Mouse (Mus musculus) neural tube, embryonic 14.5 days (tissue): ENCODE measurements at regions not wholly inside any gene's neighbourhood (a gene's known extent, or its start where the extent isn't known, plus 50 kb on each side); places are given as distances from the start of the nearest gene placed in this dataset.

ENCODE experiments used
- ATAC-seq: fragments of 200-750 bp; cut with Nextera tagmentation; 2 replicates; pipeline ENCODE4 v1.8.0; 2017; ENCODE audit warnings: low read depth, mild to moderate bottlenecking, moderate TSS enrichment, moderate library complexity
- H3K27ac ChIP-seq: fragments of 300-500 bp; sonication (generic); 2 replicates; pipeline ENCODE4 v1.5.1; 2014; ENCODE audit warnings: low read depth, mild to moderate bottlenecking, control low read depth, low read length, moderate library complexity, mixed read lengths
- H3K27me3 ChIP-seq: fragments of 300-500 bp; sonication (generic); 2 replicates; pipeline ENCODE4 v1.6.1; 2014; ENCODE audit warnings: low read length; ENCODE audit not compliant: control insufficient read depth, insufficient read depth
- H3K36me3 ChIP-seq: fragments of 300-500 bp; sonication (generic); 2 replicates; pipeline ENCODE4 v1.6.1; 2014; ENCODE audit warnings: low read length, mixed read lengths; ENCODE audit not compliant: control insufficient read depth, insufficient read depth
- H3K4me1 ChIP-seq: fragments of 300-500 bp; sonication (generic); 2 replicates; pipeline ENCODE4 v1.6.1; 2014; ENCODE audit warnings: low read length; ENCODE audit not compliant: control insufficient read depth, insufficient read depth
- H3K4me2 ChIP-seq: fragments of 300-500 bp; sonication (generic); 2 replicates; pipeline ENCODE4 v1.6.1; 2014; ENCODE audit warnings: mild to moderate bottlenecking, low read depth, low read length, control low read depth
- H3K4me3 ChIP-seq: fragments of 300-500 bp; sonication (generic); 2 replicates; pipeline ENCODE4 v1.5.1; 2014; ENCODE audit warnings: low read depth, low read length, control low read depth, mixed read lengths
- H3K9ac ChIP-seq: fragments of 300-500 bp; sonication (generic); replicated peaks from 2 replicates; pipeline ENCODE4 v1.6.1; 2014; ENCODE audit warnings: low read depth, mild to moderate bottlenecking, control low read depth, low read length, mixed read lengths
- H3K9me3 ChIP-seq: fragments of 300-500 bp; sonication (generic); 2 replicates; pipeline ENCODE4 v1.6.1; 2016; ENCODE audit warnings: low read length; ENCODE audit not compliant: control insufficient read depth
- WGBS: fragments of 180-500 bp; shearing (Covaris S2); extraction: QIAGEN DNeasy Blood & Tissue Kit; methylation state at CpG from one replicate; pipeline ENCODE4 v1.1.7; 2014; 5-methylcytosine and 5-hydroxymethylcytosine counted together

DNA sequence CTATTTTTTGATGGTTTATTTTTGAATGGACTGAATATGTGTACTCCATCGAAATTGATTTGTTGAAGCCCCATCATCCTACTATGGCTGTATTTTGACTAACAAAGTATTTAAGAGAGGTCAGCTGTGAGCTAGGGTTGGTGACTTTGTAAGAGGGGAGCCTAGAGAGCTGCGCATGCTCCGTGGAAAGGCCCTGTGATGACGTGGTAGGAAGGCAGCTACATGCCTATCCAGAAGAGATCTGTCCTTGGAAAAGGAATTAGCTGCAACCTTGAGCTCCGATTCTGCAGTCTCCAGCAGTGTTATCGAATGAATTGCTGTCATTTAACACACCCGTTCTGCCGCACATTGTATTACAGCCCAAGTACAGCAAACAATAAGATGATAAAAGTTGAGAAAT is 287.1 kb upstream of the Prickle1 start:
- H3K27me3 ChIP-seq = no peaks in the 10 kb centered on the region
- H3K4me2 ChIP-seq = no peak overlapping the region
- no peaks in the 10 kb centered on the region for H3K4me1 ChIP-seq
- ATAC-seq = no peak
- 92% methylated on average over 8 of the region's 8 CpGs for WGBS
- H3K4me3 ChIP-seq = no peak overlapping the region
- no peak overlapping the region for H3K27ac ChIP-seq
- H3K36me3 ChIP-seq = no peaks in the 10 kb centered on the region
- H3K9me3 ChIP-seq = no peaks in the 10 kb centered on the region
- no peak overlapping the region for H3K9ac ChIP-seq

- H3K4me3 ChIP-seq = no peak overlapping the region
- no peak overlapping the region for H3K9ac ChIP-seq
- no peak overlapping the region for H3K27ac ChIP-seq
- ATAC-seq = no peak
- no peaks in the 10 kb centered on the region for H3K36me3 ChIP-seq
- H3K4me2 ChIP-seq = no peak overlapping the region
- H3K27me3 ChIP-seq = no peaks in the 10 kb centered on the region
- no peaks in the 10 kb centered on the region for H3K9me3 ChIP-seq
- H3K4me1 ChIP-seq = no peaks in the 10 kb centered on the region
Observed at GRCm38 (mm10) chr15:93881276-93881675, 285.6 kb upstream of the Prickle1 start.

- no peaks in the 10 kb centered on the region for H3K36me3 ChIP-seq
- H3K27me3 ChIP-seq = no peaks in the 10 kb centered on the region
- no peak overlapping the region for H3K27ac ChIP-seq
- H3K4me3 ChIP-seq = no peak overlapping the region
- H3K9ac ChIP-seq = no peak overlapping the region
- no peak for ATAC-seq
- H3K9me3 ChIP-seq = no peaks in the 10 kb centered on the region
- 93% methylated on average over 8 of the region's 8 CpGs for WGBS
- no peak overlapping the region for H3K4me2 ChIP-seq
- H3K4me1 ChIP-seq = no peaks in the 10 kb centered on the region
Observed at GRCm38 (mm10) chr15:93880302-93880701, 284.6 kb upstream of the Prickle1 start.

- Histone ChIP-seq H3K27ac (no peak overlapping the region), H3K36me3 (no peaks in the 10 kb centered on the region), H3K27me3 (no peaks in the 10 kb centered on the region), H3K9me3 (no peaks in the 10 kb centered on the region), H3K4me3 (no peak overlapping the region), H3K4me1 (no peaks in the 10 kb centered on the region), H3K4me2 (no peak overlapping the region), H3K9ac (no peak overlapping the region)
- ATAC-seq = no peak
- 86% methylated on average over 3 of the region's 3 CpGs for WGBS
Observed at GRCm38 (mm10) chr15:93879006-93879405, 283.3 kb upstream of the Prickle1 start.

- WGBS = 91% methylated on average over 10 of the region's 10 CpGs
- ATAC-seq = no peak
- no peak overlapping the region for H3K27ac ChIP-seq
Observed at GRCm38 (mm10) chr15:93876335-93876734, 280.6 kb upstream of the Prickle1 start.

GRCm38 (mm10) chr15:93875685-93876084 is 280.0 kb upstream of the Prickle1 start:
- H3K36me3 ChIP-seq = no peaks in the 10 kb centered on the region
- no peak overlapping the region for H3K27ac ChIP-seq
- no peak overlapping the region for H3K9ac ChIP-seq
- ATAC-seq = no peak
- WGBS = 90% methylated on average over 1 of the region's 1 CpGs
- no peaks in the 10 kb centered on the region for H3K4me1 ChIP-seq
- no peak overlapping the region for H3K4me3 ChIP-seq
- no peaks in the 10 kb centered on the region for H3K27me3 ChIP-seq
- H3K9me3 ChIP-seq = no peaks in the 10 kb centered on the region
- no peak overlapping the region for H3K4me2 ChIP-seq

More at GRCm38 (mm10) chr15:93876335-93876734, 280.6 kb upstream of the Prickle1 start:
- Histone ChIP-seq H3K4me1 (no peaks in the 10 kb centered on the region), H3K9me3 (no peaks in the 10 kb centered on the region), H3K27me3 (no peaks in the 10 kb centered on the region), H3K4me2 (no peak overlapping the region), H3K4me3 (no peak overlapping the region), H3K36me3 (no peaks in the 10 kb centered on the region), H3K9ac (no peak overlapping the region)

- H3K9me3 ChIP-seq = no peaks in the 10 kb centered on the region
- H3K4me3 ChIP-seq = no peak overlapping the region
- ATAC-seq = no peak
- WGBS = 75% methylated on average over 6 of the region's 6 CpGs
- H3K4me2 ChIP-seq = no peak overlapping the region
- no peaks in the 10 kb centered on the region for H3K27me3 ChIP-seq
- no peaks in the 10 kb centered on the region for H3K4me1 ChIP-seq
- no peak overlapping the region for H3K9ac ChIP-seq
- no peaks in the 10 kb centered on the region for H3K36me3 ChIP-seq
- no peak overlapping the region for H3K27ac ChIP-seq
Observed at GRCm38 (mm10) chr15:93874206-93874605, 278.5 kb upstream of the Prickle1 start.

GRCm38 (mm10) chr15:93857336-93857901 is 261.7 kb upstream of the Prickle1 start:
- H3K9me3 ChIP-seq = no peaks in the 10 kb centered on the region
- no peak overlapping the region for H3K9ac ChIP-seq
- no peak for ATAC-seq
- H3K27ac ChIP-seq = no peak overlapping the region
- no peaks in the 10 kb centered on the region for H3K27me3 ChIP-seq
- no peaks in the 10 kb centered on the region for H3K4me1 ChIP-seq
- H3K36me3 ChIP-seq = no peaks in the 10 kb centered on the region
- H3K4me3 ChIP-seq = no peak overlapping the region
- 83% methylated on average over 12 of the region's 12 CpGs for WGBS
- H3K4me2 ChIP-seq = no peak overlapping the region

DNA sequence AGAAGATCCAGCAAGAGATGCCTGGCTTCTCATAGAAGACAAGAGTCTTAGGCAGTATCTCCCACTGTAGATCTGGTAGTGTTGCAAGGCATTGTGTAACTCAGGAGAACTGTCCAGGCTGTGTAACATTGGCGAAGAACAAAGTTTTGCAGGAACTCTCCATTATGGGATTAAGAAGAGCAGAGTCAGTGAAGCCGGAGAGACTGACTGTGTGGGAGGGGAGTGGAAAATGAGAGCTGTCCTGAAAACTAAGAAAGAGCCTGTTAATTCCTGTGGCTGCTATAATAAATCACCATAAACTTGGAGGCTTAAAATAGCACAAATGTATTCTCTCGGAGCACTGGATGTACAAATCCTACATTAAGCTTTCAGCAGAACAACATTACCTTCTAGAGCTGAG is 257.5 kb upstream of the Prickle1 start:
- no peaks in the 10 kb centered on the region for H3K4me1 ChIP-seq
- no peaks in the 10 kb centered on the region for H3K9me3 ChIP-seq
- WGBS = 88% methylated on average over 3 of the region's 3 CpGs
- H3K4me2 ChIP-seq = no peak overlapping the region
- no peak overlapping the region for H3K9ac ChIP-seq
- H3K27ac ChIP-seq = no peak overlapping the region
- no peak overlapping the region for H3K4me3 ChIP-seq
- no peaks in the 10 kb centered on the region for H3K36me3 ChIP-seq
- no peak for ATAC-seq
- no peaks in the 10 kb centered on the region for H3K27me3 ChIP-seq
